Comparison of ENCODE assay signal across 28 mouse cellular contexts in genomic region chr12:86693389-86693788, GRCm38 (mm10). TPM values are rescaled to one million over a fixed set of nuclear protein-coding genes. Genes with fewer than 3 reads are reported as not detected.
DNase-seq lines count a peak whose midpoint lies in the region; ATAC-seq lines count a peak whose summit lies in the region.
"Had no signal": no experiment of that assay in that cellular context is flagged by ENCODE, and none has a peak within 500 bp of the region (broad histone marks: within the 10 kb centered on the region; RNA-seq: fewer than 3 reads in every experiment).

No protein-coding gene starts in this region.

- no peaks in the 10 kb centered on the region for H3K27me3 ChIP-seq in heart, embryonic 12.5 days (replicated peaks)
- H3K27me3 ChIP-seq: embryonic facial prominence, embryonic 15.5 days; forebrain, embryonic 15.5 days; hindbrain, embryonic 15.5 days; intestine, embryonic 15.5 days had no signal

- no peak for ATAC-seq in heart, embryonic 12.5 days (ENCODE audit: insufficient number of reproducible peaks, low FRiP score)
- peak; percentile 86 for ATAC-seq in CD4-positive, CD25-positive, alpha-beta regulatory T cell, adult 4 months
- peak; percentile 47 for ATAC-seq in granulocyte monocyte progenitor cell, adult 5-6 weeks (replicated peaks; ENCODE audit: poor library complexity, severe bottlenecking)
- ATAC-seq: forebrain, embryonic 15.5 days; intestine, embryonic 15.5 days had no signal

- no peak overlapping the region for H3K4me3 ChIP-seq in heart, embryonic 12.5 days
- H3K4me3 ChIP-seq: embryonic facial prominence, embryonic 15.5 days; erythroblast, embryonic 14.5 days; forebrain, embryonic 10.5 days; forebrain, embryonic 15.5 days; heart, adult 2 months; hindbrain, embryonic 15.5 days; intestine, embryonic 15.5 days had no signal

- peaks cover 4% of the 10 kb centered on the region; the same call in 1 of the 2 replicates for H3K9me3 ChIP-seq in heart, embryonic 12.5 days (replicated peaks)
- H3K9me3 ChIP-seq: embryonic facial prominence, embryonic 15.5 days; forebrain, embryonic 15.5 days; hindbrain, embryonic 15.5 days; intestine, embryonic 15.5 days had no signal

- peaks cover 27% of the 10 kb centered on the region for H3K36me3 ChIP-seq in heart, embryonic 12.5 days
- H3K36me3 ChIP-seq: intestine, embryonic 15.5 days had no signal

- intact Hi-C loops in left cerebral cortex, postnatal 4 days (cut with DNase I): no loop called here

- H3K4me2 ChIP-seq in heart, embryonic 12.5 days: no peak overlapping the region
- H3K4me2 ChIP-seq: embryonic facial prominence, embryonic 15.5 days; forebrain, embryonic 15.5 days; heart, embryonic 11.5 days; hindbrain, embryonic 15.5 days; intestine, embryonic 15.5 days had no signal

- H3K27ac ChIP-seq in heart, embryonic 12.5 days (ENCODE audit: poor library complexity, severe bottlenecking): 0 out of 2 replicates have a peak overlapping the region, but pooled peaks have one; percentile 25
- H3K27ac ChIP-seq: embryonic facial prominence, embryonic 15.5 days; forebrain, embryonic 10.5 days; forebrain, embryonic 15.5 days; hindbrain, embryonic 15.5 days; intestine, embryonic 15.5 days had no signal

- DNase-seq in heart, adult 11 months: no peak
- DNase-seq in 3T3-L1 (ENCODE audit: low read depth, low spot score): peak; percentile 24
- DNase-seq in cerebellum, adult 18-20 months: no peak
- DNase-seq in testis, postnatal 10 days (ENCODE audit: low spot score): no peak
- DNase-seq in left cerebral cortex, postnatal 4 days: no peak
- DNase-seq: adrenal gland, postnatal 10 days; cerebellum, adult 11-12 months; embryo, embryonic 11 days; gastrocnemius, postnatal 36 days; kidney, adult 8-10 months had no signal

- H3K9ac ChIP-seq in heart, embryonic 12.5 days: no peak overlapping the region
- H3K9ac ChIP-seq: embryonic facial prominence, embryonic 15.5 days; forebrain, embryonic 15.5 days; hindbrain, embryonic 15.5 days; intestine, embryonic 15.5 days had no signal

- H3K4me1 ChIP-seq in heart, embryonic 12.5 days (replicated peaks): peaks cover 62% of the 10 kb centered on the region
- H3K4me1 ChIP-seq: forebrain, embryonic 15.5 days had no signal

RNA-seq across cellular contexts. Expression of gene Vash1, which starts 14.9 kb away (rescaled TPM):
- polyA plus RNA-seq in heart, embryonic 12.5 days (2016; fragmentation: Nextera tagmentation; extraction: Ambion mirVana): 10.5 and 11.6 TPM in 2 replicates
- polyA plus RNA-seq in CD4-positive, CD25-positive, alpha-beta regulatory T cell, adult 4 months (2017; shearing (Covaris generic)): not detected
- total RNA-seq in granulocyte monocyte progenitor cell, adult 5-6 weeks (2014; fragmentation: Nextera tagmentation): 0.41 TPM in 1 of 2 replicates, not detected in the other
- total RNA-seq in granulocyte monocyte progenitor cell, adult 5-6 weeks (2017): 0.21 TPM in 1 of 2 replicates, not detected in the other
- 100 to 1,000 TPM; 148 to 152 TPM for total RNA-seq in left cerebral cortex, postnatal 4 days (2021)
- polyA plus RNA-seq: erythroblast, embryonic 14.5 days had no signal

RNA-seq across cellular contexts. Expression of gene Angel1, which starts 32.9 kb away (rescaled TPM):
- polyA plus RNA-seq in heart, embryonic 12.5 days (2016; fragmentation: Nextera tagmentation; extraction: Ambion mirVana): 10.6 and 12.3 TPM in 2 replicates
- 10 to 100 TPM in 1 of 2 experiments, 1 to 10 TPM in 1; 5.4 to 10.3 TPM for polyA plus RNA-seq in CD4-positive, CD25-positive, alpha-beta regulatory T cell, adult 4 months (2017; shearing (Covaris generic))
- 7.2 and 9.7 TPM in 2 replicates for total RNA-seq in granulocyte monocyte progenitor cell, adult 5-6 weeks (2014; fragmentation: Nextera tagmentation)
- 0.62 and 2.8 TPM in 2 replicates for total RNA-seq in granulocyte monocyte progenitor cell, adult 5-6 weeks (2017)
- total RNA-seq in left cerebral cortex, postnatal 4 days (2021): 1 to 10 TPM; 7.9 to 9.8 TPM

RNA-seq across cellular contexts. Expression of gene Lrrc74a, which starts 40.8 kb away (rescaled TPM):
- not detected in 2 replicates for polyA plus RNA-seq in heart, embryonic 12.5 days (2016; fragmentation: Nextera tagmentation; extraction: Ambion mirVana)
- polyA plus RNA-seq in CD4-positive, CD25-positive, alpha-beta regulatory T cell, adult 4 months (2017; shearing (Covaris generic)): not detected
- not detected in 2 replicates for total RNA-seq in granulocyte monocyte progenitor cell, adult 5-6 weeks (2014; fragmentation: Nextera tagmentation)
- total RNA-seq in granulocyte monocyte progenitor cell, adult 5-6 weeks (2017): not detected in 2 replicates
- total RNA-seq in left cerebral cortex, postnatal 4 days (2021): not detected
- total RNA-seq: adrenal gland, postnatal 10 days; adrenal gland, postnatal 4 days; gastrocnemius, adult 8-10 months; gastrocnemius, postnatal 36 days; heart, adult 2 months; heart, postnatal 25 days had no signal
- polyA plus RNA-seq: brain, embryonic 14.5 days; embryonic facial prominence, embryonic 11.5 days; embryonic facial prominence, embryonic 15.5 days; erythroblast, embryonic 14.5 days; forebrain, embryonic 10.5 days; forebrain, embryonic 15.5 days; heart, adult 2 months; heart, embryonic 11.5 days; heart, embryonic 16.5 days; hindbrain, embryonic 11.5 days; hindbrain, embryonic 15.5 days; intestine, embryonic 15.5 days had no signal

Comparison
In these comparisons a context has a peak if more than half of its experiments do, and no peak if none do; other contexts are left out.
1. RNA of gene Vash1, which starts 14.9 kb away (total RNA-seq): 148 to 152 TPM in left cerebral cortex, postnatal 4 days; 0.21 to 0.41 TPM in granulocyte monocyte progenitor cell, adult 5-6 weeks; every median in the first group is over 100 times any median in the second.